Mouse (Mus musculus) heart, adult 9 months (tissue): ENCODE data around the gene Shroom4.
"Not testable (repeated sequence)": the region's sequence is repeated elsewhere in the genome, so short reads cannot be mapped to it uniquely, and the experiment has no call there.

ENCODE experiments used
- DNase-seq, 2 experiments: peaks; one replicate each; pipeline ENCODE4 v3.0.0; 2022; ENCODE audit warnings: low spot score in 2 of 2

Shroom4 gene

GRCm38 (mm10) chrX:6399626-6400397, at the start of gene Shroom4:
Gene Shroom4 (plus strand): TSS chrX:6399854.
- peak; percentile 20 to 68 for DNase-seq

GRCm38 (mm10) chrX:6356876-6357275, 42.8 kb upstream of the Shroom4 start:
- no peak for DNase-seq

DNA sequence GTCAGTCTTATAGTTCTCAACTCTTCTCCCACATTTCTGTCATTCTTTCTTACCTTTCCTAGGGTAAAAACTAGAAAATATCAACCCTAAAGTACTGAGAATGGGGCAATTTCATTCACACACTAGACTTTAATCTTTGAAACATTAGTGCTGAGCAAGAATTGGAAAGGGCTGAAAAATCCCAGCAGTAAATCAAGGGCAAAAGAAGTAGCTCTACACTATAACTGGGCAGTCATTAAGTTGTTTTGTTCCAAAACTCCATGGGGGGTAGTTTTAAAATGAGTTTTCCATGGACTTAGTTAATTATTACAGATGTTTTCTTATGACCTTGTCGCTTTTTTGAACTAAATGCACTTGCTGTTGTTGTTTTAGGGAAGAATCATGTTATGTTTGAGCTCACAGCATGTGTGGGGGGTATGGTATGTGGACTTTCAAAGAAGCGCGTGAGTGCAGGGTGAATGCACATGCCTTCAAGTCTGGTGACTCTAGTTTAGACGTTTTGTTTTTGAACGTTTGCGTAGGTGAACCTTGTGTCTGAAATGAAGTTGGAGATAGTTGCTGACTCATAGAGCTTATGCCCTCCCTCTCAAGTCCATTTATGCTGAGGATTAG, 42.0 kb upstream of the Shroom4 start:
- no peak for DNase-seq

GRCm38 (mm10) chrX:6368822-6369221, 30.8 kb upstream of the Shroom4 start:
- no peak for DNase-seq

DNA sequence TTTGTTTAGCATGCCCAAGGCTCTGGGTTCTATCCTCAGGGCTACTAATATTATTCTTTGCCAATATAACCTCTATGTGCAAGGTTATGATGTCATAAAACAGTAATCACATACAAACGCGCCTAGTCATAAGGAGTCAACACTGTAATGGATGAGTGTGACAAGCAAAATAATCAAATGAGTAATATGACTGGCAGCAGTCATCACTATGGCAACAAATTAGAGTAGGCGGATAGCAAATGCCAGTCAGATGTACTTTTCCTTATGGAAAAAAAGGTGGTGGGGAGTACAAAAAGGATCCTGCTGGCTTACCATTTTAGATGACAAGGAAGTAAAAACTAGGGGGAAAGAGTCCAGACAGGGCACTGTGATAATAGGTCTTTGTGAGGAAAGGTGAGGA, 28.9 kb upstream of the Shroom4 start:
- DNase-seq: no peak

GRCm38 (mm10) chrX:6393861-6394260, 5.8 kb upstream of the Shroom4 start:
- DNase-seq: no peak

- DNase-seq: no peak
Measured at GRCm38 (mm10) chrX:6399193-6399592, 461 bp upstream of the Shroom4 start.

DNA sequence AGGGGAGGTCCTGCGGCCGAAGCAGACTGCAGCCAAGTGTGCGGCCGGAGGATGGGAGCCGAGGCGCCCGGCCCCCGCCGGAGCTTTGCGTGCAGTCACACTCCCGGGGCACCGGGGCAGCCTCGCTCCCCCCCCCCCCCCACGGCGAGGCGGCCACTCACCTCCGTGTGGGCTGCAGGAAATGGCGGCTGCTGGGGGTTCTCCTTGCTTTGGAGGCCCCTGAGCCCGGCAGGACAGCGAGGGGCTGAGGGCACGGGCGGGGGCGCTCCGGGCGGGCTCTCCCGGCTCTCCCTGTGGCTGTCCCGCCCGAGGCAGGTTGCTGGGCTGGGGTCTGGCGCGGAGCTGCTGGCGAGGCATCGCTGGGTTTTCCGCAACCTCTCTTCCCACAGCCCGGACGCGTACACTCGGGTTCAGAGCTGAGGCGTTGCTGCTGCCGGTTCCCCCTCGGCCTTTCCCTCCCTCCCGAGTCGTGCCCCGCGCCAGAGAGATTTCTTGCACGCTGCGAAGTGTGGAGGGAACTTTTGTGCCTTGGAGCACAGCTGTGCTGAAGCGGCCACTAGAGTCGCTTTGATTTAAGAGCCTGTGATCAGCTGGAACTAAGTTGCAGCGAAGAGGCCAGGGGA, 855 bp downstream of the Shroom4 start:
- peak; percentile 2 to 3 for DNase-seq

- DNase-seq: no peak
Measured at GRCm38 (mm10) chrX:6402921-6403320, 3.3 kb downstream of the Shroom4 start.

- no peak for DNase-seq
Measured at GRCm38 (mm10) chrX:6409114-6409513, 9.5 kb downstream of the Shroom4 start.

DNA sequence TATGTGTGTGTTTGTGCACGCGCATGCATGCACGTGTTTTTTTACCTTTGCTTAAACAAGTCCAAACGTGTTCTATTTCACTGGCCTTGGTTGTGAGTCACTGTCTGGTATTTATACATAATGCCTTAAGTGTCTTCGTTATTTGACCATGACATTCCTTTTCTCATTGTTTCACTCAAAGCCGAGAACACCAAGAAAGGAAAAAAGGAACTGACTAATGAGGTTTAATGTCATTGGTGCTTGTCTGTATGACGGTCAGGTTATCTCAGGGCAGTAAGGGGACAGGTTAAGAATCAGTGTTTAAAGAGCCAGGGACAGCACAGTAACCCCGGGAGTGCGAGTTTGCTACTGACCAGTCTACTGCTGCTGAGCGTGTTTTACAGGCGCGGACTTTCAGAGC, 15.8 kb downstream of the Shroom4 start:
- DNase-seq: no peak

DNA sequence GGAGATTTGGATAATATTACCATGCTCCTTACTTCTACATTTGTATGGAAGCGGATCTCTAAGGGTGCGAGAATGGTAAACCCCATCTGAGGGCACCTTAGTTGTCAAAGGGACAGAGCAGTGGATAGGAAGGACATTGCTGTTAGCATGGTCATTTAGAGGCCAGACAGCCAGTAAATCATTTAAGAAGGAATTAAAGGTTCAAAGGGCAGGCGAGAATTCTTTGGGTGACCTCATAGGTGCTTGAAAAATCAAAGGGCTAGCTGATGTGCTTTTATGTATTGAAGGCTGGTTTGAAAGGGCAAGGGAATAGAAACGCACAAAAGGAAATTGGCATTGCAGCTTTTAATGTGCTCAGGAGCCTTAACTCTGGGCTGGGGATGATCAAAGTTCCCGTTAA, 16.3 kb downstream of the Shroom4 start:
- no peak for DNase-seq

GRCm38 (mm10) chrX:6418140-6418539, 18.5 kb downstream of the Shroom4 start:
- no peak for DNase-seq

- no peak for DNase-seq
Measured at GRCm38 (mm10) chrX:6435260-6435659, 35.6 kb downstream of the Shroom4 start.

- no peak for DNase-seq
Measured at GRCm38 (mm10) chrX:6446422-6446821, 46.8 kb downstream of the Shroom4 start.

- peak; percentile 1 for DNase-seq
Measured at GRCm38 (mm10) chrX:6448001-6448400, 48.3 kb downstream of the Shroom4 start.

- DNase-seq: no peak
Measured at GRCm38 (mm10) chrX:6453220-6453619, 53.6 kb downstream of the Shroom4 start.

DNA sequence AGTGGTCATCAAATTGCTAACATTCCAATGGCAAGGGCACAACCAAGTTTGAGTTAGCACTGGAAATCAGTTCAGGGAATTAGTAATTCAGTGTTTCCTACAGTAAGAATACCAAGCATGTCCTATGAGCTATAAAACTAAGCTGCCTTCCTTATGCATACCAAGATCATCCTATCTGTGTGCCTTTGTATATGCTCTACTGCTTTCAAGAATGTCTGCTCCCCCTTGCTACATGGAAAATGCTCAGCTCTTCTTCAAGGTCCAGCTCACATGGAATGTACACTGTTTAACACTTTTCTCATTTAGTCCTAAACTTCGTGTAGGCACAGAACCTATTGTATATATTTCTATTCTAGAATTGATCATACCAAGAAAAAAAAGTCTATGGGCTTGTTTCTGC, 69.6 kb downstream of the Shroom4 start:
- DNase-seq: not testable (repeated sequence)

- not testable (repeated sequence) for DNase-seq
Measured at GRCm38 (mm10) chrX:6472563-6472962, 72.9 kb downstream of the Shroom4 start.

DNA sequence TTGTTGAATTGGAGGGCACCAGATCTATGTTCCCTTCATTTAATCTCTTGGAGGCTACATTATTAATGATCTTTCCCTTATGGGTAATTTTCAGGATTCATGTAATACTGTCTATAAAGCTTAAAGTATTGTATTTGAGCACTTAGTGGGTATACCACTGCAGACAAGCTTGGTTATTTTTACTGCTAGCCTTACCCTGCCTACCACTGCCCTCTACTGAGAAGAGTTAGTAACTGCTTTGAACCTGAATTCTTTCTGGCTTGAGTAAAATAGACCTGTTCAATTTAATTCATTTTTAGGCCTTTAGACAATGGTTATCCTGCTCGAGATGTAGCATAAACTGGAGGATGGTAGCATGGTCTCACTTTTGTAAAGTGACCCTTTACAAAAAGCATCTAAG, 75.5 kb downstream of the Shroom4 start:
- no peak for DNase-seq

- DNase-seq: no peak
Measured at GRCm38 (mm10) chrX:6482268-6482667, 82.6 kb downstream of the Shroom4 start.

- no peak for DNase-seq
Measured at GRCm38 (mm10) chrX:6483817-6484216, 84.2 kb downstream of the Shroom4 start.

DNA sequence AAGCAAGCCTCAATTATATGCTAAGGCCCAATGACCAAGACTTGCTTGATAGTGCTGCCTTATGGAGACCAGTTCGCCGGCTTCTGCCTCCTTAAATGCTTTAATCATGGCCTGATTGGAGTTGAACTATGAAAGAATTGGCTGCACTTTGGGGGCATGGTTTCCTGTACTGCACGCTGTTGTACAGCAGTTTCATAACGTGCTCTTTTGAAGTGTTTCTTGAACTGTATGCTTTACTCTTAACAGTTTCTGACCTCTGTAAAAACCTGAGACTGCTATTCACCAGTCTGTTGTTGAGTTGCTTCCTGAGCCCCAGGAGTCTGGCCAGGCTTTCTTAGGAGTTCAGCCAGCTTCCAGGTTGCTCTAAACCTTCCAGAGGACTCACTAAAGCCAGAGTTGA, 90.8 kb downstream of the Shroom4 start:
- DNase-seq: no peak
